Mouse (Mus musculus) cerebellum, adult 18-20 months (tissue): ENCODE data around the gene Tnfrsf17.
"Not testable (repeated sequence)": the region's sequence is repeated elsewhere in the genome, so short reads cannot be mapped to it uniquely, and the experiment has no call there.

Experiments
- DNase-seq, 2 experiments: peaks; one replicate each; pipeline ENCODE4 v3.0.0; 2021

The Tnfrsf17 gene

DNA sequence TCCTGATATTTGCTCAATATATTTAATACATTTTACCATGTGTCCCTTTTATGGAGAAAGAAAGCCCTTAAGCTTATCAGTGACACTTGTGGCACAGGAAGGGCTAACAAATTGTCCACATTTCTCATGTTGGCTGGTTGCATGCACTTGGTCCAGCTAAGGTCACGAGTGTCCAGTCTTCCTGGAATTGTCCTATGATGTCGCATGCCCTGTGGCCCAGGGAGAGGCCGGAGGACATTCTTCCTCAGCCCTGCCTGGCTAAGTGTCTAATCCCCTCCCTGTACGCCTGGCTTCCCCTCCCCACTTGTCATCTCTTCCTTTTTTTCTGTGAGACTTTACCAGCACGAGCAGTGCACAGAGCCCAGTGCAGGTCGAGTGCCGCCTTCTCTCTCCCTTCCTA is 38.3 kb downstream of the Tnfrsf17 start:
- no peak for DNase-seq

DNA sequence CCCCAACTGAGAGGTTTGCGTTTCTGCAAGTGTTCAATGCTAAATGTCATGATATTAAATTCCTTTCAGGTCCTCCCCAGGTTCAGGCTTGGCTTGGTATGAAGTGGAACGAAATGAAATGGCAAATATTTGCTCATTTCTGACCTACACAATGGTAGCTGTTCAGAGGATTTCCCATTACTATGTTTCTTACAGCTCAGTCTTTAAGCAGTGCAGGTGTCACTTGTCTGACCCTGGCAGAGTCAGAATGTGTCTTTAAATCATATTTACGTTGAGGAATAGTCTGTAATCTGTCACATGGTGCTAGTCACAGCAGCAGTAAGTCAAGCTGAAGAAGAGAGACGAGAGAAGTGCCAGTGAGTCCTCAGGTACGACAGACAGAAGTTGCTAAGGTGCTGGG is 45.6 kb downstream of the Tnfrsf17 start:
- no peak for DNase-seq

DNA sequence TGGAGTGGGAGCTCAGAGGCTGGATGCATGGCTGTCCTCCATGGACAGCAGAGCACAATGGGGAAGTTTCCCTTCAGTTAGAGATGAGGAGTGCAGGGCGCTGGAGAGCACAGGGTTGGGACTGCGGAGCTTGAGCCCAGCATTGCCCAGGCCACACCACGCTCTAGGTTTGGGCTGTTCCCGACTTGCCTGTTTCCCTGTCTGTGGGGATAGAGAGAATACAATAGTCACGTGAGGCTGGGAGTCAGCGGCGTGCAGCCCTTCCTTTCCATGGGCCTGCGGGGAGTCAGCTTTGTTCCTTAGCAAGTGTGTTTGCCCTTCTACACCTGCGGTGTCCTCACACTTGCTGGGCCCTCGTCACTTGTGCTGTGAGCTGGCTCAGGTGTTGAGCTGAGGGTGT is 46.3 kb downstream of the Tnfrsf17 start:
- no peak for DNase-seq

DNA sequence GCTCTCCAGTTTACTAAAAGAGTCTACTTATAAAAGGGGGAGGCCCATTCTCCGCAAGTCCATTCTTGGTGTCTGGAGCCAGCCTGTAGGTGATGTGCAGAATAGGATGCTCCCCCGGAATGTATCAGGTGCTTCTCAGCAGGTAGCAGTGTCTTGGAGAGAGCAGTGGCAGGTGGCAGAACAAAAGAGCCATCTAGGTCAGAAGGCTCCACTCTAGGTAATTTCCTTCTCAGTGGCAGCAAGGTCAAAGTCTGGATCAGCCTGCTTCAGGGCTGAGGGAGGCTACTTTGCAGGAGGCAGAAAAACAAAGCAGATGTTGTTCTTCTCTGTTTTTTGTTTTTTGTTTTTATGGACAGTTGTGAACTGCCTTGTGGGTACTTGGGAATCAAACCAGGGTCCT is 47.0 kb downstream of the Tnfrsf17 start:
- not testable (repeated sequence) for DNase-seq

DNA sequence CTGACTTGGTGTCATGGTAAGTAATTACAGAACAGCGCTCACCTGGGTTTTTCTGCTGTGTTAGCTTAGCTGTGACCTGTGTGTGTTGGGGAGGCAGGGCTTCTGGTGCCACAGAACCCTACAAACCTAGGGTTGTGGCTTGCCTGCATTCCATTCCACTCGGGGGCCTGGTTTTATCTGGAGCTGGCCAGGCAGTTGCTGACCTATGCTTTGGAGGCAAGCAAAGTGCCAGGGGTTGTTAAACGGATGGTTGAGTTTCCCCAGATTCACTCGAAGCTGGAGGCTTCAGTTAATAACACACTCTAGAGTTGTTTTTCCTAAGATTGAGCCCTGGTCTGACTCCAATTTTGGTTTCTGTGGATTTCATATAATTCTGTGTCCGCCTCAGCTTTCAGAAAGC is 52.0 kb downstream of the Tnfrsf17 start:
- DNase-seq = no peak

DNA sequence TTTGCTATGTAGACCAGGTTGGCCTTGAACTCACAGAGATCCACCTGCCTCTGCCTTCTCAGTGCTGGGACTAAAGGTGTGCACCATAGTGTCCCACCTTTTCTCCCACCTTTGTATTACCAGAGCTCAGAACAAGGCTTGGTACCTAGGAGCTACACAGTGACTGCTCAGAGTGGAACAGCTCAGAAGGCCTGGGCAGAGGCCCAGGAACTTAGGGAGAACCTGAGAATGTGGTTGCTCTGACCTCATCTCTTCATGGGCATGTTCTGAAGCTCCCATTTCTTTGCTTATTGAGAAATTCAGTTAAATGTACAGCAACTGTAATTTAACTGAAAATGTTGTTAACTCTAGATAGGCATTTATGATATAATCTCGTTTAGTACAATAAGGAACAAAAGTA is 53.2 kb downstream of the Tnfrsf17 start:
- no peak for DNase-seq

DNA sequence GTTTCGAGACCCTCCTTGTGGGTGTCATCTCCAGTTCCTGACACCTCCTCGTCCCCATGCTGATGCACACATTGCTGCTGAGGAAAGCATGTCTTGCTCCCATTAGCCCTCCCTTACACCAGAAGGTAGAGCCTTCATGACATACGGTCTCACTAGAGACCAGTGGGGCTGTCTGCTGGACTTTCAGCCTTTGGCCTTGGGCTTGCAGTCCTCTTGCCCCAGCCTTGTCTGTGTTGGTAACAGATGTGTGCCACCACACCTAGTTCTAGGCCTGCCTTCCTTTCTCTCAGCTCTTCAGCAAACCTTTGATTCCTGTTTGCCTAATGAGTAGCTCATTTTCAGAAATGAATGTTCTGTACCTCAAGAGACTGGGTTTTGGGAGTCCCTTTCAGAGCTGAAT is 54.8 kb downstream of the Tnfrsf17 start:
- no peak for DNase-seq

DNA sequence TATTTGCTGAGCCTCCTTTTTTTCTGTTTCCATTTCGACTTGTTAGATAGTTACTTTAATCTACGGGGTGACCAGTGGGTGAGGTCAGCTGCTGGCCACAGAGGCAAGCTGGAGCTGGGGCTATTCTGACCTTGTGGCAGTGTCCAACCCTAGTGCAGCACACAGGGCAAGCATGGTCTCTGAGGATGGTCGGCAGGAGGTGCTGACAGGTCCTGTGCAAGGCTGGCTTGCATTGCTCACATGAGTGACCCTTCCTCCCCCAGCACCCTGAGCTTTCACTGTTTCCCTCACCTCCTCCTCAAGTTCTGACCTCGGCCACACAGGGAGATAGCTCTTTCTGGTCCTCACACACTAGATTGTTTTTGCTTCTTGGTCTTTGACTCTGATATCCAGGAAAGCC is 55.5 kb downstream of the Tnfrsf17 start:
- DNase-seq = no peak

DNA sequence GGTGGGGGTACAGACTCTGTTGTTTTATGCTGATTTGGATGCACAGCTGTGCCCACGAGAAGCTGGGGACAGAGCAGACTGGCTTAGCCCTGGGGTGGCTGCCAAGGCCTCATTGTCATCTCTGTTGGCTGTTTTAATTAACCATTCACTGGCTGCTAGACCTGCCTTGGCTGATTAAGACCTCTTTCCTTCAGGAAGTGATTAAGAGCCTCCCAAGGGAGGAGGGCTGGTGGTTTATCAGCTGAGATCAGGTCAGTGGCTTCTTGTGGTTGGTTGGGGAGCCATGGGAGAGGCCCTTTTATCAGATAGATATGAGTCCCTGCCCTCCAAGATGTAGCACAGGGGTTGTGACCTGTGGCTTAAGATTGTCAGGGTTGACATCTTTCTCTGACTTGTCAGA is 56.0 kb downstream of the Tnfrsf17 start:
- DNase-seq = peak; percentile 17
